Mouse (Mus musculus) lung, adult 2 months (tissue): ENCODE data around the gene Ddx21. TPM values are rescaled to one million over a fixed set of nuclear protein-coding genes. Genes with fewer than 3 reads are reported as not detected.

ENCODE experiments used
- DNase-seq: peaks from one replicate; pipeline ENCODE4 v3.0.0; 2022
- H3K4me1 ChIP-seq: fragments of 200-500 bp; 2 replicates; pipeline ENCODE4 v1.6.1; 2011; ENCODE audit warnings: low read length; ENCODE audit not compliant: control insufficient read depth, insufficient read depth
- H3K4me3 ChIP-seq: fragments of 200-500 bp; replicated peaks from 2 replicates; pipeline ENCODE3; 2011; ENCODE audit warnings: low read depth, mild to moderate bottlenecking, control low read depth, low read length; ENCODE audit errors: extremely low read depth
- CTCF ChIP-seq: fragments of 200-500 bp; IDR thresholded peaks from 2 replicates; pipeline ENCODE4 v1.5.1; 2011; ENCODE audit warnings: mild to moderate bottlenecking, low read length, control low read depth; ENCODE audit not compliant: insufficient read depth
- POLR2A ChIP-seq: fragments of 200-500 bp; IDR thresholded peaks from 2 replicates; pipeline ENCODE4 v1.6.1; 2011; ENCODE audit warnings: low read depth, mild to moderate bottlenecking, control low read depth, low read length, borderline replicate concordance; ENCODE audit errors: extremely low read depth
- WGBS: fragments of 180-500 bp; shearing (Covaris S2); methylation state at CpG from one replicate; pipeline ENCODE4 v1.1.7; 2018; 5-methylcytosine and 5-hydroxymethylcytosine counted together
- polyA plus RNA-seq: library from polyadenylated mRNA; depleted of rRNA; stranded (reverse); fragments of >200 nt; gene quantifications from 2 replicates; pipeline ENCODE4 v1.2.3, GENCODE M21; 2012

Gene Ddx21
- polyA plus RNA-seq, 1 experiment: 13.4 TPM

- DNase-seq: no peak
- TF ChIP-seq CTCF: no peak
- TF ChIP-seq POLR2A: no peak
- 86% methylated on average over 13 of the region's 13 CpGs for WGBS
- Histone ChIP-seq H3K4me1 (0 out of 2 replicates have a peak, but pooled peaks cover 2% of the 10 kb centered on the region), H3K4me3 (no peak overlapping the region)
Observed at GRCm38 (mm10) chr10:62575001-62575400, 27.1 kb downstream of the Ddx21 start.

- H3K4me3 ChIP-seq: no peak overlapping the region
- H3K4me1 ChIP-seq: no peaks in the 10 kb centered on the region
- DNase-seq: no peak
- TF ChIP-seq CTCF (no peak), POLR2A (no peak)
- WGBS: 81% methylated on average over 7 of the region's 7 CpGs
Observed at GRCm38 (mm10) chr10:62570126-62570871, 31.8 kb downstream of the Ddx21 start.

- no peak for DNase-seq
- H3K4me3 ChIP-seq: no peak overlapping the region
- TF ChIP-seq POLR2A (no peak), CTCF (no peak)
- WGBS: 78% methylated on average over 4 of the region's 4 CpGs
- H3K4me1 ChIP-seq: no peaks in the 10 kb centered on the region
Observed at GRCm38 (mm10) chr10:62568861-62569260, 33.2 kb downstream of the Ddx21 start.

- WGBS: 91% methylated on average over 1 of the region's 1 CpGs
- H3K4me1 ChIP-seq: no peaks in the 10 kb centered on the region
- DNase-seq: no peak
Observed at GRCm38 (mm10) chr10:62557736-62558135, 44.3 kb downstream of the Ddx21 start.

GRCm38 (mm10) chr10:62556558-62556901, 45.6 kb downstream of the Ddx21 start:
- H3K4me1 ChIP-seq: no peaks in the 10 kb centered on the region
- no peak for TF ChIP-seq CTCF
- no peak for TF ChIP-seq POLR2A
- 75% methylated on average over 6 of the region's 6 CpGs for WGBS
- H3K4me3 ChIP-seq: no peak overlapping the region
- DNase-seq: no peak

More at GRCm38 (mm10) chr10:62557736-62558135, 44.3 kb downstream of the Ddx21 start:
- TF ChIP-seq POLR2A: no peak
- peak; percentile 65 for TF ChIP-seq CTCF
- H3K4me3 ChIP-seq: no peak overlapping the region

- TF ChIP-seq POLR2A: no peak
- TF ChIP-seq CTCF: no peak
- WGBS: 58% methylated on average over 11 of the region's 11 CpGs
- DNase-seq: no peak
- no peak overlapping the region for H3K4me3 ChIP-seq
- H3K4me1 ChIP-seq: no peaks in the 10 kb centered on the region
Observed at GRCm38 (mm10) chr10:62555705-62556557, 46.1 kb downstream of the Ddx21 start.

- WGBS: 47% methylated on average over 12 of the region's 12 CpGs
- Histone ChIP-seq H3K4me1 (peaks cover 5% of the 10 kb centered on the region), H3K4me3 (no peak overlapping the region)
- no peak for TF ChIP-seq POLR2A
- no peak for TF ChIP-seq CTCF
- no peak for DNase-seq
Observed at GRCm38 (mm10) chr10:62553611-62554091, 48.4 kb downstream of the Ddx21 start.

GRCm38 (mm10) chr10:62550787-62551300, 51.2 kb downstream of the Ddx21 start:
- 62% methylated on average over 7 of the region's 7 CpGs for WGBS
- Histone ChIP-seq H3K4me1 (peaks cover 9% of the 10 kb centered on the region), H3K4me3 (no peak overlapping the region)
- no peak for DNase-seq
- TF ChIP-seq CTCF (no peak), POLR2A (no peak)

GRCm38 (mm10) chr10:62549523-62550166, 52.4 kb downstream of the Ddx21 start:
- no peak overlapping the region for H3K4me3 ChIP-seq
- H3K4me1 ChIP-seq: peaks cover 9% of the 10 kb centered on the region
- TF ChIP-seq POLR2A (no peak), CTCF (peak; percentile 91)
- DNase-seq: peak; percentile 76
- WGBS: 13% methylated on average over 16 of the region's 16 CpGs
